Mouse (Mus musculus): Measurements from ENCODE around the gene Foxp3. TPM values are rescaled to one million over a fixed set of nuclear protein-coding genes. Genes with fewer than 3 reads are reported as not detected.
A peak's percentile ranks its signal among the peaks of the same experiment; 100 is the strongest.

Foxp3 gene
- 0.05 and 0.10 TPM in 2 replicates for polyA plus RNA-seq (2015; fragmentation: Nextera tagmentation; extraction: Ambion mirVana)

GRCm38 (mm10) chrX:7573176-7574086, at the start of gene Foxp3:
Gene Foxp3 (plus strand): TSS chrX:7573644.
- Histone ChIP-seq H3K4me1 (peaks cover 18% of the 10 kb centered on the region), H3K9me3 (no peaks in the 10 kb centered on the region), H3K27ac (replicated peaks) (peak within 1 kb of the TSS; percentile 93), H3K4me2 (replicated peaks) (peak within 1 kb of the TSS; percentile 54), H3K4me3 (peak within 1 kb of the TSS; percentile 57), H3K9ac (replicated peaks) (peak within 1 kb of the TSS; percentile 67), H3K36me3 (no peaks in the 10 kb centered on the region), H3K27me3 (no peaks in the 10 kb centered on the region)
- peak; percentile 6 for ATAC-seq (replicated peaks)
- WGBS: 36% methylated on average over 62 of the region's 72 CpGs

GRCm38 (mm10) chrX:7524961-7525360, 48.5 kb upstream of the Foxp3 start:
- Histone ChIP-seq H3K4me2 (replicated peaks) (no peak overlapping the region), H3K27me3 (no peaks in the 10 kb centered on the region), H3K4me3 (no peak overlapping the region), H3K9me3 (no peaks in the 10 kb centered on the region), H3K36me3 (no peaks in the 10 kb centered on the region), H3K27ac (replicated peaks) (no peak overlapping the region), H3K4me1 (no peaks in the 10 kb centered on the region), H3K9ac (replicated peaks) (no peak overlapping the region)
- no peak for ATAC-seq (replicated peaks)
- 17% methylated on average over 3 of the region's 3 CpGs for WGBS

DNA sequence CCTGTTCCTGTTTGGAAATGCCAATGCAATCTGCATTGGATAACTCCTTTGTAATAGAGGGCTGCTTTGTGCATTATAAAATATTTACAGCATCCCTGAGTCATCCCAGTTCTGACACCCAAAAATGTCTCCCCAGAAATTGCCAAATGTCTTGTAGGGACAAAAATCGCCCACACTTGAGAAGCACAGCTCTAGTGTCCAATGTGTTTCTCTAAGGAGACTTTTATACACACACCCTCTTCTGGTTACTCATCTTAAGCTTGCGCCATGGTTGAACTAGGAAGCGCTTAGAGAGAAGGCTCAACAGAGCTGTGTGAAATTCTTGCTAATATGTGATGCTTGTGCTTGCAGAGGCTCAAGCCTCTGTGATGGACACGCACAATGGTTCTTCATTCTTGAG, 20.0 kb upstream of the Foxp3 start:
- H3K4me3 ChIP-seq: no peak overlapping the region
- WGBS: 93% methylated on average over 4 of the region's 4 CpGs
- H3K9ac ChIP-seq (replicated peaks): no peak overlapping the region
- H3K9me3 ChIP-seq: no peaks in the 10 kb centered on the region
- H3K27me3 ChIP-seq: no peaks in the 10 kb centered on the region
- no peaks in the 10 kb centered on the region for H3K36me3 ChIP-seq
- H3K27ac ChIP-seq (replicated peaks): no peak overlapping the region
- H3K4me2 ChIP-seq (replicated peaks): no peak overlapping the region
- no peaks in the 10 kb centered on the region for H3K4me1 ChIP-seq
- no peak for ATAC-seq (replicated peaks)

GRCm38 (mm10) chrX:7563076-7563475, 10.4 kb upstream of the Foxp3 start:
- WGBS: 28% methylated on average over 2 of the region's 2 CpGs
- no peak for ATAC-seq (replicated peaks)
- Histone ChIP-seq H3K27me3 (no peaks in the 10 kb centered on the region), H3K36me3 (no peaks in the 10 kb centered on the region), H3K9me3 (no peaks in the 10 kb centered on the region), H3K27ac (replicated peaks) (no peak overlapping the region), H3K4me1 (no peaks in the 10 kb centered on the region), H3K9ac (replicated peaks) (no peak overlapping the region), H3K4me2 (replicated peaks) (no peak overlapping the region), H3K4me3 (no peak overlapping the region)

GRCm38 (mm10) chrX:7566352-7566751, 7.1 kb upstream of the Foxp3 start:
- Histone ChIP-seq H3K4me3 (no peak overlapping the region), H3K27ac (replicated peaks) (no peak overlapping the region), H3K4me2 (replicated peaks) (no peak overlapping the region), H3K27me3 (no peaks in the 10 kb centered on the region), H3K36me3 (no peaks in the 10 kb centered on the region), H3K9ac (replicated peaks) (no peak overlapping the region), H3K9me3 (no peaks in the 10 kb centered on the region), H3K4me1 (no peaks in the 10 kb centered on the region)
- ATAC-seq (replicated peaks): no peak
- WGBS: 88% methylated on average over 6 of the region's 6 CpGs

DNA sequence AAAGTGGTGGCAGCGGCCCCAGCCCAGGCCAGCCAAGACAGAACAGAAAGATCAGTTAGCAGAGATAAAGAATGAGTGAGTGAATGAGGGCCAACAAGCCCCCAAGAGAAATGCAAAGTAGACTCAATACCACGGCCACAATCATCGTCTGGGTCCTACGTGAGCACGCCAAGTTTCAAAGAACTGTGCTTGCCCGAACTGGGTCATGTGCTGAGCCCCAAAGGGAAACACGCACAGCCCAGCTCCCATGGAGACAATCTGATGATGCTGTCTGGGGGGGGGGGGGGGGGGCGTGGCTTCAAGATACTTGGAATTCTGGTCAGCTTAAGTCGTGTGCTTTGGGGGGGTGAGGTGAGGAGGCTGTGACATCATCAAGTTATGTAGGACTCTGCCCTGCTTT, 6.0 kb upstream of the Foxp3 start:
- Histone ChIP-seq H3K9me3 (no peaks in the 10 kb centered on the region), H3K9ac (replicated peaks) (no peak overlapping the region), H3K27me3 (no peaks in the 10 kb centered on the region), H3K27ac (replicated peaks) (no peak overlapping the region), H3K36me3 (no peaks in the 10 kb centered on the region), H3K4me1 (peaks cover 8% of the 10 kb centered on the region; the same call in 1 of the 2 replicates), H3K4me2 (replicated peaks) (no peak overlapping the region), H3K4me3 (no peak overlapping the region)
- 75% methylated on average over 9 of the region's 9 CpGs for WGBS
- no peak for ATAC-seq (replicated peaks)

- ATAC-seq (replicated peaks): no peak
- WGBS: 65% methylated on average over 7 of the region's 7 CpGs
- H3K9ac ChIP-seq (replicated peaks): no peak overlapping the region
- no peaks in the 10 kb centered on the region for H3K9me3 ChIP-seq
- no peaks in the 10 kb centered on the region for H3K27me3 ChIP-seq
- H3K36me3 ChIP-seq: no peaks in the 10 kb centered on the region
- no peak overlapping the region for H3K4me3 ChIP-seq
- H3K27ac ChIP-seq (replicated peaks): no peak overlapping the region
- peaks cover 18% of the 10 kb centered on the region for H3K4me1 ChIP-seq
- H3K4me2 ChIP-seq (replicated peaks): no peak overlapping the region
Observed at GRCm38 (mm10) chrX:7570481-7571175, 2.8 kb upstream of the Foxp3 start.

- ATAC-seq (replicated peaks): no peak
- Histone ChIP-seq H3K4me2 (replicated peaks) (no peak overlapping the region), H3K27ac (replicated peaks) (no peak overlapping the region), H3K4me3 (no peak overlapping the region), H3K4me1 (peaks cover 18% of the 10 kb centered on the region), H3K9me3 (no peaks in the 10 kb centered on the region), H3K9ac (replicated peaks) (no peak overlapping the region), H3K36me3 (no peaks in the 10 kb centered on the region), H3K27me3 (no peaks in the 10 kb centered on the region)
- 94% methylated on average over 9 of the region's 9 CpGs for WGBS
Observed at GRCm38 (mm10) chrX:7571565-7572136, 1.8 kb upstream of the Foxp3 start.

DNA sequence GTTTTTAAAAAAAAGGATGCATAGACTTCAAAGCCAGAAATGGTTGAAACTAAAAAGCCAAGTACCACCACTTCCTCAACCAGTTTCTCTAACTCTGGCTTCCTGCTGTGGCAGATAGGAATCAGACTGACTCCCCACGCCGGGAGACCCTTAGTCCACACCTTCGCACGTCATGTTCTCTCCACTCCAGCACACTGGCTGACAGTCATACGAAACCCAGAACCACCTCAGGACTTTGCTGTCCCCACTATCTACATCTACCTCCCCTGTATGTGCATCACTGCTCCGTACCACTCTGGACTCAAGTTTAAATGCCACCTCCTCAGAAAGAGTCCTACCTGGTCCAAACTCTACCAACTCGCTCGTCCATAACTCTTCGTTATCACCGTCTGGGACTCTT, 978 bp upstream of the Foxp3 start:
- Histone ChIP-seq H3K4me3 (no peak overlapping the region), H3K36me3 (no peaks in the 10 kb centered on the region), H3K27me3 (no peaks in the 10 kb centered on the region), H3K27ac (replicated peaks) (no peak overlapping the region), H3K4me2 (replicated peaks) (0 out of 2 replicates have a peak overlapping the region, but pooled peaks have one; percentile 54), H3K4me1 (peaks cover 18% of the 10 kb centered on the region), H3K9ac (replicated peaks) (no peak overlapping the region), H3K9me3 (no peaks in the 10 kb centered on the region)
- ATAC-seq (replicated peaks): no peak
- WGBS: 94% methylated on average over 10 of the region's 10 CpGs

GRCm38 (mm10) chrX:7574087-7574884, 842 bp downstream of the Foxp3 start, which contains the start of gene Ppp1r3f:
Gene Ppp1r3f (minus strand): TSS chrX:7574283.
- Histone ChIP-seq H3K9ac (replicated peaks) (peak within 1 kb of the TSS; percentile 67), H3K4me1 (peaks cover 18% of the 10 kb centered on the region), H3K9me3 (no peaks in the 10 kb centered on the region), H3K27ac (replicated peaks) (peak within 1 kb of the TSS; percentile 93), H3K36me3 (no peaks in the 10 kb centered on the region), H3K4me2 (replicated peaks) (peak within 1 kb of the TSS; percentile 54), H3K4me3 (peak within 1 kb of the TSS; percentile 57), H3K27me3 (no peaks in the 10 kb centered on the region)
- ATAC-seq (replicated peaks): peak; percentile 98
- 22% methylated on average over 62 of the region's 65 CpGs for WGBS

GRCm38 (mm10) chrX:7574885-7575231, 1.4 kb downstream of the Foxp3 start:
- H3K27me3 ChIP-seq: no peaks in the 10 kb centered on the region
- no peaks in the 10 kb centered on the region for H3K9me3 ChIP-seq
- peak overlapping the region; percentile 45 for H3K4me2 ChIP-seq (replicated peaks)
- WGBS: 22% methylated on average over 5 of the region's 6 CpGs
- ATAC-seq (replicated peaks): 0 out of 2 replicates have a peak, but pooled peaks have one; percentile 7
- H3K27ac ChIP-seq (replicated peaks): peak overlapping the region; percentile 93
- peak overlapping the region; percentile 57 for H3K4me3 ChIP-seq
- peak overlapping the region; percentile 28; the same call in 1 of the 2 replicates for H3K9ac ChIP-seq (replicated peaks)
- no peaks in the 10 kb centered on the region for H3K36me3 ChIP-seq
- peaks cover 18% of the 10 kb centered on the region for H3K4me1 ChIP-seq
